Mouse (Mus musculus): ENCODE results near the gene Aff4. TPM values are rescaled to one million over a fixed set of nuclear protein-coding genes. Genes with fewer than 3 reads are reported as not detected.

The Aff4 gene
- total and polyA plus RNA-seq, 2 experiments from 2014 or later = 36.0 to 70.1 TPM

DNA sequence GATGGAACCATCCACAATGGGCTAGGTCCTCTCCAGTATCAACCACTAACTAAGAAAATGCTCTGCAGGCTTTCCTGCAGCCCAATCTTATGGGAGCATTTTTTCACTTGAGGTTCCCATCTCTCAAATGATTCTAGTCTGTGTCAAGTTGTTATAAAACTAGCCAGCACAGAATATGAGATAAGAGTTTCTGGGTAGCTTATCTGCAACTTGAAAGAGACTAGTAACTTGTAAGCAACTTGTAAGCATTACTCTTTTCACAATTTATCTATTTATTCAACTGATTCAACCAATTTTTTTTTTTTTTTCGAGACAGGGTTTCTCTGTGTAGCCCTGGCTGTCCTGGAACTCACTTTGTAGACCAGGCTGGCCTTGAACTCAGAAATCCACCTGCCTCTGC lies 53.0 kb downstream of the Aff4 start:
- Histone ChIP-seq H3K4me1 (ENCODE audit: control insufficient read depth, insufficient read depth) (no peaks in the 10 kb centered on the region), H3K9me3 (replicated peaks; ENCODE audit: control insufficient read depth, low read length) (no peaks in the 10 kb centered on the region), H3K4me2 (ENCODE audit: low read depth, low read length) (no peak overlapping the region), H3K9ac (replicated peaks; ENCODE audit: low read depth, low read length) (no peak overlapping the region), H3K27me3 (ENCODE audit: control insufficient read depth, insufficient read depth, low read length) (no peaks in the 10 kb centered on the region), H3K36me3 (replicated peaks; ENCODE audit: control insufficient read depth, insufficient read depth, low read length) (peaks cover 90% of the 10 kb centered on the region), H3K27ac (ENCODE audit: low read depth) (no peak overlapping the region), H3K4me3 (ENCODE audit: low read depth, low read length) (no peak overlapping the region)
- no peak for ATAC-seq (ENCODE audit: insufficient read depth, low read depth)
- TF ChIP-seq CTCF (IDR thresholded peaks at IDR 0.05; ENCODE audit: low read depth) (no peak), EP300 (IDR thresholded peaks at IDR 0.05; ENCODE audit: low read depth) (no peak)
- DNase-seq (ENCODE audit: low spot score) = no peak
- WGBS = 95% methylated on average over 1 of the region's 1 CpGs

DNA sequence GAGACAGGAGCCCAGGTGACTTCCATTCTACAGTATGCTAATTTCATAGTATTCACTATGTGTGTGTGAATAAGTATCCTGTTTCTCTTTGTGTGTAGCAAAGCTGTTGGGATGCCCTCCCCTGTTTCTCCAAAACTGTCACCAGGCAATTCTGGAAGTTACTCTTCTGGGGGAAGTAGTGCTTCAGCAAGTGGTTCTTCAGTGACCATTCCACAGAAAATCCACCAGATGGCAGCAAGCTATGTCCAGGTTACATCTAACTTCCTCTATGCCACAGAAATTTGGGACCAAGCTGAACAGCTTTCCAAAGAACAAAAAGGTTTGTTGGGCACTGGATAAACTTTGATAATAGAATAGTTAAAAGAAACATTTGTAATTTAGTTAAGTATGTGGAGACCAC lies 61.1 kb downstream of the Aff4 start:
- Histone ChIP-seq H3K27ac (ENCODE audit: low read depth) (no peak overlapping the region), H3K9ac (replicated peaks; ENCODE audit: low read depth, low read length) (no peak overlapping the region), H3K36me3 (replicated peaks; ENCODE audit: control insufficient read depth, insufficient read depth, low read length) (peaks cover 92% of the 10 kb centered on the region), H3K27me3 (ENCODE audit: control insufficient read depth, insufficient read depth, low read length) (no peaks in the 10 kb centered on the region), H3K4me3 (ENCODE audit: low read depth, low read length) (no peak overlapping the region), H3K9me3 (replicated peaks; ENCODE audit: control insufficient read depth, low read length) (no peaks in the 10 kb centered on the region), H3K4me2 (ENCODE audit: low read depth, low read length) (no peak overlapping the region), H3K4me1 (ENCODE audit: control insufficient read depth, insufficient read depth) (no peaks in the 10 kb centered on the region)
- TF ChIP-seq EP300 (IDR thresholded peaks at IDR 0.05; ENCODE audit: low read depth) (no peak), CTCF (IDR thresholded peaks at IDR 0.05; ENCODE audit: low read depth) (peak; percentile 62)
- ATAC-seq (ENCODE audit: insufficient read depth, low read depth) (no peak), DNase-seq (ENCODE audit: low spot score) (peak; percentile 24)

DNA sequence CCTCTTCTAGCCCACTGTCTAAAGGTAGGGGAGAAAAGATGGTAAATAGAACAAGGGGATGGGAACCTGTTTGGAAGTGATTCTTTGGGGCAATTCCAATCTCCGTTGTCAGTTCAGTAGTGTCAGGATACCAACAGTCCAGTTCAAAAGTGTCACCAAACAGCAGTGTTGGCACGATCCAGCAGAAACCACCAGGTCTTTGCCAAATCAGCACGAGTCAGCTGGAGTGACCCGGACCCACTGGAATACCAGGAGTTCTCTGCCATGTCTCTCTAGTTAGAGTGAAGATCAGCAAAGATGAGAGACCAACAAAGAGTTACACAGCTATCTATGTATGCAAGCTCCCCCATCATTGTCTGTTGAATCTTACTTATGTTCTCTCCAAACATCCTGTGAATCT lies 63.2 kb downstream of the Aff4 start:
- DNase-seq (ENCODE audit: low spot score) (no peak), ATAC-seq (ENCODE audit: insufficient read depth, low read depth) (no peak)
- Histone ChIP-seq H3K9me3 (replicated peaks; ENCODE audit: control insufficient read depth, low read length) (no peaks in the 10 kb centered on the region), H3K27ac (ENCODE audit: low read depth) (no peak overlapping the region), H3K36me3 (replicated peaks; ENCODE audit: control insufficient read depth, insufficient read depth, low read length) (peaks cover 93% of the 10 kb centered on the region), H3K4me2 (ENCODE audit: low read depth, low read length) (no peak overlapping the region), H3K4me1 (ENCODE audit: control insufficient read depth, insufficient read depth) (no peaks in the 10 kb centered on the region), H3K4me3 (ENCODE audit: low read depth, low read length) (no peak overlapping the region), H3K9ac (replicated peaks; ENCODE audit: low read depth, low read length) (no peak overlapping the region), H3K27me3 (ENCODE audit: control insufficient read depth, insufficient read depth, low read length) (no peaks in the 10 kb centered on the region)
- no peak for TF ChIP-seq CTCF (IDR thresholded peaks at IDR 0.05; ENCODE audit: low read depth)
- TF ChIP-seq EP300 (IDR thresholded peaks at IDR 0.05; ENCODE audit: low read depth) = no peak
- 80% methylated on average over 4 of the region's 4 CpGs for WGBS

DNA sequence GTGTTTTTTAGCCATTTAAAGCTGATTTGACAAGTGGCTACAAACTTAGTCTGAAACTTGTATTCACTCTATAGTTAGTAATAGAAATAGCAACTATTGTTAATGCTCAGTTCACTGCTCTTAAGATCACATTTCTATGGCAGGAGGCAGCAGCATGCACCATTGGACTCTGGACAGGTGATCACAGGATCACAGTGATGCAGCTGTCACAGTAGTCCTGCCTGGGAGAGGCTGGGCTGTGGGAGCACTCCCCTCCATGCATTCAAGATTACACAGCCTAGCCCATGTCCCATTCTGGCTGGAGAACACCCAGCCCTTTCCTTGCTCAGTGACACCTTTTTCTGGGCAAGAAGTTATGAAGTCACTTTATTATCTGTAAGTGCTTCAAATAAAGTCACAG lies 67.4 kb downstream of the Aff4 start:
- H3K27me3 ChIP-seq (ENCODE audit: control insufficient read depth, insufficient read depth, low read length) = no peaks in the 10 kb centered on the region
- no peak overlapping the region for H3K4me3 ChIP-seq (ENCODE audit: low read depth, low read length)
- H3K9ac ChIP-seq (replicated peaks; ENCODE audit: low read depth, low read length) = no peak overlapping the region
- H3K36me3 ChIP-seq (replicated peaks; ENCODE audit: control insufficient read depth, insufficient read depth, low read length) = peaks cover 75% of the 10 kb centered on the region
- ATAC-seq (ENCODE audit: insufficient read depth, low read depth) = no peak
- H3K4me2 ChIP-seq (ENCODE audit: low read depth, low read length) = no peak overlapping the region
- no peaks in the 10 kb centered on the region for H3K9me3 ChIP-seq (replicated peaks; ENCODE audit: control insufficient read depth, low read length)
- H3K27ac ChIP-seq (ENCODE audit: low read depth) = no peak overlapping the region
- no peaks in the 10 kb centered on the region for H3K4me1 ChIP-seq (ENCODE audit: control insufficient read depth, insufficient read depth)
- no peak for TF ChIP-seq CTCF (IDR thresholded peaks at IDR 0.05; ENCODE audit: low read depth)
- no peak for TF ChIP-seq EP300 (IDR thresholded peaks at IDR 0.05; ENCODE audit: low read depth)
- no peak for DNase-seq (ENCODE audit: low spot score)

DNA sequence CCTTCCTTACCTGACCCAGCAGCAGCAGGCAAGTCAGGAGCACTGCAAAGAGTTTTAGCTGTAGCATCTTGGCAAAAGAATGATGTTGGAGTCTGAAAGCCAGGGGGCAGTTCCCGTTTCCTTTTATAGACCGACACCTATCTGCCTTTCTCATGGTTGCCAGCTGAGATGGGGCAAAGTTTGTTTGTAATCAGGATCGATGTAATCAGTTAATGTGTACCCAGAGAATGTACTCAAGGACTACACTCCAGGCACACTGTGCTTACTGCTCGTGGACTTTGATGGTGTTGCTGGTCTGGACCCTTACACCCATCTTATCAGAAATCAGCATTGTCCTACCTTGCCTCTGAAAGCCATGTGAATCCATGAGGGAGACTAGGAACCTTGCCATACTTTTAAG lies 72.4 kb downstream of the Aff4 start, which contains the start of gene Leap2:
Leap2 (minus strand) TSS at position 135 of the 400 bp plus-strand sequence.
- Histone ChIP-seq H3K4me3 (ENCODE audit: low read depth, low read length) (no peak within 1 kb of the TSS), H3K9me3 (replicated peaks; ENCODE audit: control insufficient read depth, low read length) (no peaks in the 10 kb centered on the region), H3K27ac (ENCODE audit: low read depth) (no peak within 1 kb of the TSS), H3K4me1 (ENCODE audit: control insufficient read depth, insufficient read depth) (no peaks in the 10 kb centered on the region), H3K36me3 (replicated peaks; ENCODE audit: control insufficient read depth, insufficient read depth, low read length) (peaks cover 29% of the 10 kb centered on the region), H3K4me2 (ENCODE audit: low read depth, low read length) (no peak within 1 kb of the TSS), H3K27me3 (ENCODE audit: control insufficient read depth, insufficient read depth, low read length) (no peaks in the 10 kb centered on the region), H3K9ac (replicated peaks; ENCODE audit: low read depth, low read length) (no peak within 1 kb of the TSS)
- DNase-seq (ENCODE audit: low spot score) = no peak
- WGBS = 48% methylated on average over 4 of the region's 4 CpGs
- no peak for ATAC-seq (ENCODE audit: insufficient read depth, low read depth)
- no peak for TF ChIP-seq CTCF (IDR thresholded peaks at IDR 0.05; ENCODE audit: low read depth)
- no peak for TF ChIP-seq EP300 (IDR thresholded peaks at IDR 0.05; ENCODE audit: low read depth)

DNA sequence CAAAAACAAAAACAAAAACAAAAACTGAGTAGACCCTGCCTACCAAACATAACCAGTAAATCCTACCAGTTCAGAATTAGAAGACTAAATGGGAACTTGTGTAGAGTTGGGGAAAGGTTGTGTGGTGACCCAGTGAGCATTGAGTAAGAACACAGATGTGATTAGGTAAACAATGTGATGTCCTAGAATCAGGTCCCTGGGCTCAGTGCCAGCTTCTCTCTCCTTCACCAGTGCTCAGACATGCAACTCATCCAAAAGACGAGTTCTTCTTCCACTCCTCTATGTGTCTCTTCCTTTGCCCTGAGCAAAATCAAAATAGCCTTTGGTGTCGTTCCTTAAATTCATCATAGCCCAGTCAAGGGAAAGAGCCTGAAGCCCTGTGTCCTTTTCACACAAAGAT lies 74.2 kb downstream of the Aff4 start:
- no peak overlapping the region for H3K27ac ChIP-seq (ENCODE audit: low read depth)
- peaks cover 24% of the 10 kb centered on the region for H3K36me3 ChIP-seq (replicated peaks; ENCODE audit: control insufficient read depth, insufficient read depth, low read length)
- DNase-seq (ENCODE audit: low spot score) (no peak), ATAC-seq (ENCODE audit: insufficient read depth, low read depth) (no peak)
- H3K27me3 ChIP-seq (ENCODE audit: control insufficient read depth, insufficient read depth, low read length) = no peaks in the 10 kb centered on the region
- no peak for TF ChIP-seq CTCF (IDR thresholded peaks at IDR 0.05; ENCODE audit: low read depth)
- no peak overlapping the region for H3K4me2 ChIP-seq (ENCODE audit: low read depth, low read length)
- no peak overlapping the region for H3K4me3 ChIP-seq (ENCODE audit: low read depth, low read length)
- H3K9ac ChIP-seq (replicated peaks; ENCODE audit: low read depth, low read length) = no peak overlapping the region
- H3K4me1 ChIP-seq (ENCODE audit: control insufficient read depth, insufficient read depth) = no peaks in the 10 kb centered on the region
- no peaks in the 10 kb centered on the region for H3K9me3 ChIP-seq (replicated peaks; ENCODE audit: control insufficient read depth, low read length)
- 47% methylated on average over 2 of the region's 2 CpGs for WGBS
